Mouse (Mus musculus): ENCODE results near the gene Acvr1b. TPM values are rescaled to one million over a fixed set of nuclear protein-coding genes. Genes with fewer than 3 reads are reported as not detected.

Gene Acvr1b
- polyA plus RNA-seq, 1 experiment from 2014 or later: 28.0 TPM

- ATAC-seq (ENCODE audit: low read depth): no peak
- no peaks in the 10 kb centered on the region for H3K27me3 ChIP-seq (ENCODE audit: control insufficient read depth, insufficient read depth, low read length)
- H3K9me3 ChIP-seq (ENCODE audit: control insufficient read depth, low read length): no peaks in the 10 kb centered on the region
- no peaks in the 10 kb centered on the region for H3K4me1 ChIP-seq (ENCODE audit: control insufficient read depth, insufficient read depth, low read length)
- no peak overlapping the region for H3K4me2 ChIP-seq (ENCODE audit: low read depth, low read length)
- H3K27ac ChIP-seq (ENCODE audit: low read depth, low read length): no peak overlapping the region
- H3K36me3 ChIP-seq (ENCODE audit: control insufficient read depth, insufficient read depth, low read length): no peaks in the 10 kb centered on the region
- H3K4me3 ChIP-seq (ENCODE audit: low read depth, low read length): no peak overlapping the region
- WGBS: 82% methylated on average over 7 of the region's 7 CpGs
- H3K9ac ChIP-seq (replicated peaks; ENCODE audit: low read depth, low read length): no peak overlapping the region
Observed at GRCm38 (mm10) chr15:101154700-101155616, 18.9 kb upstream of the Acvr1b start.

GRCm38 (mm10) chr15:101160128-101160527 is 13.7 kb upstream of the Acvr1b start:
- Histone ChIP-seq H3K4me1 (ENCODE audit: control insufficient read depth, insufficient read depth, low read length) (peaks cover 9% of the 10 kb centered on the region), H3K9me3 (ENCODE audit: control insufficient read depth, low read length) (no peaks in the 10 kb centered on the region), H3K4me3 (ENCODE audit: low read depth, low read length) (no peak overlapping the region), H3K27me3 (ENCODE audit: control insufficient read depth, insufficient read depth, low read length) (no peaks in the 10 kb centered on the region), H3K27ac (ENCODE audit: low read depth, low read length) (no peak overlapping the region), H3K4me2 (ENCODE audit: low read depth, low read length) (no peak overlapping the region), H3K36me3 (ENCODE audit: control insufficient read depth, insufficient read depth, low read length) (no peaks in the 10 kb centered on the region), H3K9ac (replicated peaks; ENCODE audit: low read depth, low read length) (no peak overlapping the region)
- ATAC-seq (ENCODE audit: low read depth): no peak
- 20% methylated on average over 1 of the region's 1 CpGs for whole genome bisulfite sequencing

- H3K4me1 ChIP-seq (ENCODE audit: control insufficient read depth, insufficient read depth, low read length): peaks cover 9% of the 10 kb centered on the region
- no peaks in the 10 kb centered on the region for H3K9me3 ChIP-seq (ENCODE audit: control insufficient read depth, low read length)
- H3K27ac ChIP-seq (ENCODE audit: low read depth, low read length): 0 out of 2 replicates have a peak overlapping the region, but pooled peaks have one; percentile 12
- H3K9ac ChIP-seq (replicated peaks; ENCODE audit: low read depth, low read length): no peak overlapping the region
- ATAC-seq (ENCODE audit: low read depth): peak; percentile 81; the same call in 1 of the 2 replicates
- H3K27me3 ChIP-seq (ENCODE audit: control insufficient read depth, insufficient read depth, low read length): no peaks in the 10 kb centered on the region
- H3K4me3 ChIP-seq (ENCODE audit: low read depth, low read length): no peak overlapping the region
- no peaks in the 10 kb centered on the region for H3K36me3 ChIP-seq (ENCODE audit: control insufficient read depth, insufficient read depth, low read length)
- WGBS: 10% methylated on average over 7 of the region's 7 CpGs
- H3K4me2 ChIP-seq (ENCODE audit: low read depth, low read length): peak overlapping the region; percentile 19; the same call in 1 of the 2 replicates
Observed at GRCm38 (mm10) chr15:101160591-101160990, 13.3 kb upstream of the Acvr1b start.

DNA sequence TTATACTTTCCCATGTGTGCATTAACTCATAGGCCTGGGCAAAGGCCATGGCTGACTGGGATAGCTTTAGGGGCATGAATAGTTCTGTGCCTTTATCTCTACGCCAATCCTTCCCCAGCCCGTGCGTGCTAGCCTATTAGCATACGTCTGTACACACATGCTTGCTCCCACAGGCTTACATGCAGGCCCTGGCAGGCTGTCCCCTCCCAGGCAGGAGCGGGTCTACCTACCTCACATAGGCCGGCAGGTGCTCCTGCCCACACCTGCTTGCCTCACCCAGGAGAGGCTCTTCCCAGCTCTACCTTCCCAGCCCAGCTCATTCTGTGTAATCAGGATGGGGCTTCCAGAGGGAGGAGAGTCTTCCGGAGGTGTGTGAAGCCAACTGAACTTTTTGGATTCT is 12.3 kb upstream of the Acvr1b start:
- Histone ChIP-seq H3K9me3 (ENCODE audit: control insufficient read depth, low read length) (no peaks in the 10 kb centered on the region), H3K27me3 (ENCODE audit: control insufficient read depth, insufficient read depth, low read length) (no peaks in the 10 kb centered on the region), H3K27ac (ENCODE audit: low read depth, low read length) (no peak overlapping the region), H3K9ac (replicated peaks; ENCODE audit: low read depth, low read length) (no peak overlapping the region), H3K4me3 (ENCODE audit: low read depth, low read length) (no peak overlapping the region), H3K36me3 (ENCODE audit: control insufficient read depth, insufficient read depth, low read length) (no peaks in the 10 kb centered on the region), H3K4me2 (ENCODE audit: low read depth, low read length) (no peak overlapping the region), H3K4me1 (ENCODE audit: control insufficient read depth, insufficient read depth, low read length) (peaks cover 9% of the 10 kb centered on the region)
- WGBS: 71% methylated on average over 7 of the region's 7 CpGs
- ATAC-seq (ENCODE audit: low read depth): no peak

- Histone ChIP-seq H3K27ac (ENCODE audit: low read depth, low read length) (peak overlapping the region; percentile 28; the same call in 1 of the 2 replicates), H3K9ac (replicated peaks; ENCODE audit: low read depth, low read length) (no peak overlapping the region), H3K4me3 (ENCODE audit: low read depth, low read length) (no peak overlapping the region), H3K4me1 (ENCODE audit: control insufficient read depth, insufficient read depth, low read length) (peaks cover 9% of the 10 kb centered on the region), H3K27me3 (ENCODE audit: control insufficient read depth, insufficient read depth, low read length) (no peaks in the 10 kb centered on the region), H3K4me2 (ENCODE audit: low read depth, low read length) (no peak overlapping the region), H3K36me3 (ENCODE audit: control insufficient read depth, insufficient read depth, low read length) (no peaks in the 10 kb centered on the region), H3K9me3 (ENCODE audit: control insufficient read depth, low read length) (no peaks in the 10 kb centered on the region)
- WGBS: 11% methylated on average over 15 of the region's 15 CpGs
- peak; percentile 23; the same call in 1 of the 2 replicates for ATAC-seq (ENCODE audit: low read depth)
Observed at GRCm38 (mm10) chr15:101163056-101163458, 10.8 kb upstream of the Acvr1b start.

DNA sequence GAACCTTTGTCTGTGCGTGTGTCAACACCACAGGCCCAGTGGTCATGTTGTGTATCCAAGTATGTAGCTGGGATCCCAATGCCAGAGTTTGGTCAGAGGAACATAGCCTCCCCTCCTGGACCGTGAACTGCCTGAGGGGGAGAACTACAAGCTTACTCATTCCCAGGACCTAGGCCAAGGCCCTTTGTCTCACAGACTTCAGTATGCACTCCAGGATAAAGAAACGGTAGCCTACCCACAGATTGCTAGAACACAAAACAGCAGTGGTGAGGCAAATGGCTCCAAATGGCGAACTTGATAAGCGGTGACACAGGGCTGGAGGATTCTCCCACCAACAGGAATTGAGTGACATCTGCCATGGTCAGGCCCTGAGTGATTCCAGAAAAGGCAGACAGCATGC is 10.0 kb upstream of the Acvr1b start:
- H3K4me3 ChIP-seq (ENCODE audit: low read depth, low read length): no peak overlapping the region
- H3K27ac ChIP-seq (ENCODE audit: low read depth, low read length): no peak overlapping the region
- H3K4me1 ChIP-seq (ENCODE audit: control insufficient read depth, insufficient read depth, low read length): peaks cover 9% of the 10 kb centered on the region
- 50% methylated on average over 5 of the region's 5 CpGs for WGBS
- H3K36me3 ChIP-seq (ENCODE audit: control insufficient read depth, insufficient read depth, low read length): no peaks in the 10 kb centered on the region
- no peak for ATAC-seq (ENCODE audit: low read depth)
- H3K4me2 ChIP-seq (ENCODE audit: low read depth, low read length): no peak overlapping the region
- no peaks in the 10 kb centered on the region for H3K9me3 ChIP-seq (ENCODE audit: control insufficient read depth, low read length)
- H3K9ac ChIP-seq (replicated peaks; ENCODE audit: low read depth, low read length): no peak overlapping the region
- no peaks in the 10 kb centered on the region for H3K27me3 ChIP-seq (ENCODE audit: control insufficient read depth, insufficient read depth, low read length)

DNA sequence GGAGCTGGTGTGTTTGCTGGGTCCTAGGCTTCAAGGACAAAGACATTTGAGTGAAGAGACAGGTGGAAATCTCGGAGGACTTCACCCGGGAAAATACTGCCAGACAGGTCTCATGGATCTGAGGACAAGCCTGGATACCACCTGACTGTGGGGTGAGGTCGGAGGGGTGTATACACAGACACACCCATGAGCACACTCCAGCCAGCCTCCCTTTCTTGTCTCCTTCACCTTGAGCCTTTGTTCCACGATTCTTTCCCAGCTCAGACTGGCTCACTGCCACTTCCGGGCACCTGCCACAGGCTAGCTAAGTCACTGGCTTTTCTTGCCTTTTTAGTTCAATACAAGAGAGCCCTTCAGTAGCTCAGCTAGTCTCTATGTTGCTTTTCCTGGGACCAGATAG is 9.6 kb upstream of the Acvr1b start:
- Histone ChIP-seq H3K9me3 (ENCODE audit: control insufficient read depth, low read length) (no peaks in the 10 kb centered on the region), H3K36me3 (ENCODE audit: control insufficient read depth, insufficient read depth, low read length) (no peaks in the 10 kb centered on the region), H3K27ac (ENCODE audit: low read depth, low read length) (no peak overlapping the region), H3K4me2 (ENCODE audit: low read depth, low read length) (no peak overlapping the region), H3K4me1 (ENCODE audit: control insufficient read depth, insufficient read depth, low read length) (peaks cover 9% of the 10 kb centered on the region), H3K27me3 (ENCODE audit: control insufficient read depth, insufficient read depth, low read length) (no peaks in the 10 kb centered on the region), H3K9ac (replicated peaks; ENCODE audit: low read depth, low read length) (no peak overlapping the region), H3K4me3 (ENCODE audit: low read depth, low read length) (no peak overlapping the region)
- no peak for ATAC-seq (ENCODE audit: low read depth)
- 68% methylated on average over 5 of the region's 5 CpGs for WGBS

GRCm38 (mm10) chr15:101165658-101166437 is 8.0 kb upstream of the Acvr1b start:
- Histone ChIP-seq H3K4me2 (ENCODE audit: low read depth, low read length) (no peak overlapping the region), H3K36me3 (ENCODE audit: control insufficient read depth, insufficient read depth, low read length) (no peaks in the 10 kb centered on the region), H3K9ac (replicated peaks; ENCODE audit: low read depth, low read length) (no peak overlapping the region), H3K4me1 (ENCODE audit: control insufficient read depth, insufficient read depth, low read length) (peaks cover 5% of the 10 kb centered on the region), H3K4me3 (ENCODE audit: low read depth, low read length) (no peak overlapping the region), H3K9me3 (ENCODE audit: control insufficient read depth, low read length) (no peaks in the 10 kb centered on the region), H3K27me3 (ENCODE audit: control insufficient read depth, insufficient read depth, low read length) (no peaks in the 10 kb centered on the region), H3K27ac (ENCODE audit: low read depth, low read length) (no peak overlapping the region)
- 69% methylated on average over 16 of the region's 16 CpGs for WGBS
- no peak for ATAC-seq (ENCODE audit: low read depth)

- H3K9ac ChIP-seq (replicated peaks; ENCODE audit: low read depth, low read length): no peak overlapping the region
- H3K4me3 ChIP-seq (ENCODE audit: low read depth, low read length): no peak overlapping the region
- 69% methylated on average over 11 of the region's 11 CpGs for WGBS
- no peaks in the 10 kb centered on the region for H3K27me3 ChIP-seq (ENCODE audit: control insufficient read depth, insufficient read depth, low read length)
- ATAC-seq (ENCODE audit: low read depth): no peak
- no peaks in the 10 kb centered on the region for H3K36me3 ChIP-seq (ENCODE audit: control insufficient read depth, insufficient read depth, low read length)
- H3K4me1 ChIP-seq (ENCODE audit: control insufficient read depth, insufficient read depth, low read length): peaks cover 5% of the 10 kb centered on the region; the same call in 1 of the 2 replicates
- no peak overlapping the region for H3K27ac ChIP-seq (ENCODE audit: low read depth, low read length)
- H3K9me3 ChIP-seq (ENCODE audit: control insufficient read depth, low read length): no peaks in the 10 kb centered on the region
- no peak overlapping the region for H3K4me2 ChIP-seq (ENCODE audit: low read depth, low read length)
Observed at GRCm38 (mm10) chr15:101167553-101167952, 6.3 kb upstream of the Acvr1b start.
